Mouse (Mus musculus) forebrain, embryonic 16.5 days (tissue): ENCODE measurements around the gene H2al1m. TPM values are rescaled to one million over a fixed set of nuclear protein-coding genes. Genes with fewer than 3 reads are reported as not detected.
"Not testable (repeated sequence)": the region's sequence is repeated elsewhere in the genome, so short reads cannot be mapped to it uniquely, and the experiment has no call there.

Experiments
- ATAC-seq: fragments of 200-750 bp; cut with Nextera tagmentation; 2 replicates; pipeline ENCODE4 v1.8.0; 2017; ENCODE audit warnings: mild to moderate bottlenecking, moderate library complexity
- H3K27ac ChIP-seq: fragments of 300-500 bp; sonication (generic); 2 replicates; pipeline ENCODE4 v1.5.1; 2014; ENCODE audit warnings: low read length, control low read depth
- H3K27me3 ChIP-seq: fragments of 300-500 bp; sonication (generic); replicated peaks from 2 replicates; pipeline ENCODE4 v1.6.1; 2014; ENCODE audit warnings: low read length; ENCODE audit not compliant: control insufficient read depth, insufficient read depth
- H3K36me3 ChIP-seq: fragments of 300-500 bp; sonication (generic); 2 replicates; pipeline ENCODE4 v1.6.1; 2014; ENCODE audit not compliant: control insufficient read depth, insufficient read depth
- H3K4me1 ChIP-seq: fragments of 300-500 bp; sonication (generic); replicated peaks from 2 replicates; pipeline ENCODE4 v1.6.1; 2014; ENCODE audit warnings: low read length; ENCODE audit not compliant: control insufficient read depth, insufficient read depth
- H3K4me2 ChIP-seq: fragments of 300-500 bp; sonication (generic); 2 replicates; pipeline ENCODE4 v1.6.1; 2014; ENCODE audit warnings: mild to moderate bottlenecking, low read length, control low read depth
- H3K4me3 ChIP-seq: fragments of 300-500 bp; sonication (generic); replicated peaks from 2 replicates; pipeline ENCODE4 v1.5.1; 2014; ENCODE audit warnings: mild to moderate bottlenecking, low read length, control low read depth
- H3K9ac ChIP-seq: fragments of 300-500 bp; sonication (generic); replicated peaks from 2 replicates; pipeline ENCODE4 v1.6.1; 2014; ENCODE audit warnings: low read depth, low read length, control low read depth
- H3K9me3 ChIP-seq: fragments of 300-500 bp; sonication (generic); 2 replicates; pipeline ENCODE4 v1.6.1; 2016; ENCODE audit warnings: low read length; ENCODE audit not compliant: control insufficient read depth
- WGBS: fragments of 180-500 bp; shearing (Covaris S2); extraction: QIAGEN DNeasy Blood & Tissue Kit; methylation state at CpG from one replicate; pipeline ENCODE4 v1.1.7; 2014; 5-methylcytosine and 5-hydroxymethylcytosine counted together
- polyA plus RNA-seq: library from polyadenylated mRNA; unstranded; fragments of >200 nt; fragmentation: Nextera tagmentation; extraction: Ambion mirVana; gene quantifications from 2 replicates; pipeline ENCODE4 v1.2.1, GENCODE M21; 2015

The H2al1m gene
- polyA plus RNA-seq, 1 experiment from 2014 or later, result not detected

DNA sequence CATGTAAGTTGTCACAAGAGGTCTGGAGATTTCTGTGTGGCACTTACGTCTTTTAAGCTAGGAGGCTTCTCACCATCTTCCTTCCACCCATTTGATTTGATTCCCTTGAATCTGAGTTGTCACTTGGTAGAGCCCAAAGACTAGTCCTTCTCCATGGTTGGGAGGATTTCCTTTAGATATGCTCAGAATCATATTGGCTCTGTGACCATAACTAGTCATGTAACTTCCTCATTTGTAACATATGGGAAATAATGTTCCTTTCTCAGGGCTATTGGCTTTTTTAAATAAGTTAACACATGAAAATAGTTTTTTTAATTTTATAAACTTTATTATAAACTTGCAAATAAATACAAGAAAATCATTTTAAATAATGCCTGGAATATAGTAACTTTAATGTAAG is 24.3 kb upstream of the H2al1m start:
- Histone ChIP-seq H3K9me3 (no peaks in the 10 kb centered on the region), H3K27ac (no peak overlapping the region), H3K27me3 (no peaks in the 10 kb centered on the region), H3K4me3 (no peak overlapping the region), H3K9ac (no peak overlapping the region), H3K4me2 (no peak overlapping the region), H3K36me3 (no peaks in the 10 kb centered on the region), H3K4me1 (no peaks in the 10 kb centered on the region)
- ATAC-seq, result no peak
- WGBS, result 50% methylated on average over 1 of the region's 1 CpGs

DNA sequence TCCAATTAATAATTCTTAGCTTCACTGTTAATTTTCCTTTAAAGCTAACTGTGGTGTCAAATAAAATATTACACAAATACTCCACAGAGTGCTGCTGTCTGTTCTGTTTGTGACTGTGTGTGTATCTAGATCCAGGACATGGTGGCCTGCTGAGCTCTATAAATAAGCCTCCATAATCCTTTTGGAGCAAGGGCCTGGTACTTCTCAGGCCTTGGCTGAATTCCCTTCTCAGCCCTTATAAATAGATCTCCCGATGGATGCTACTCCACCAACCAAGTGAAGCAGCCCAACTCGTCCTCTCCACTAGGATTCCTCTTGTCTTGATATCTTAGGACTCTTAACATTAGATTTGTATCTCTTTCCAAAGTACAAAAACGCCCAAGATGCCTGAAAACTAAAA is 12.5 kb upstream of the H2al1m start:
- H3K4me2 ChIP-seq, result no peak overlapping the region
- no peak overlapping the region for H3K9ac ChIP-seq
- no peaks in the 10 kb centered on the region for H3K27me3 ChIP-seq
- H3K36me3 ChIP-seq, result no peaks in the 10 kb centered on the region
- ATAC-seq, result no peak
- H3K27ac ChIP-seq, result no peak overlapping the region
- H3K9me3 ChIP-seq, result no peaks in the 10 kb centered on the region
- H3K4me1 ChIP-seq, result 0 out of 2 replicates have a peak, but pooled peaks cover 5% of the 10 kb centered on the region
- WGBS, result 63% methylated on average over 3 of the region's 3 CpGs
- no peak overlapping the region for H3K4me3 ChIP-seq

DNA sequence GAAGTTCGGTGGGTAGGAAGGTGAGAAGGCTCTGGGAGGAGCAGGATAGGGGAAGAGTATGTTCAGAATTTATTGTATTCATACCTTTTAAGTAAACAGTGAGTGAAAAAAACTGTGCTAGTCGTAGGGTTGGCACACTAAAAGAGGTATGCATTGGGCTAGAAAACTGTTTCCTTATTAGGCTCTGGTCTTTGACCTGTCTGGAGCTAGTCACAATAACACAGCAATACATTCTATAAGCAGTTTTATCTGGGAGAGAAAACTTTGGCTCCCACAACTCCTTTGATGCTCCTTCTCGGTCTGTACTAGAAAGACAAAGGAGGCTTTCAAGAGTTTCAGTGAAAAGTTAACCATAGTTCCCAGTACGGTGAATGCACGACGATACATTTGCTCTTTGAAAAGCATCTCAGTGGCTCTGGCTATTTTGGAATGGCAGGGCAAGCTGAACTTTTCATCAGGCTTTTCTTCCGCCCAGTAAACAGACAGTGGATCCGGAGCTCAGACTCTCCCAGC is 11.6 kb upstream of the H2al1m start:
- peak overlapping the region; percentile 57 for H3K4me3 ChIP-seq
- WGBS, result 22% methylated on average over 8 of the region's 8 CpGs
- 0 out of 2 replicates have a peak, but pooled peaks cover 5% of the 10 kb centered on the region for H3K4me1 ChIP-seq
- ATAC-seq, result peak; percentile 43; the same call in 1 of the 2 replicates
- no peaks in the 10 kb centered on the region for H3K9me3 ChIP-seq
- no peaks in the 10 kb centered on the region for H3K36me3 ChIP-seq
- H3K27me3 ChIP-seq, result no peaks in the 10 kb centered on the region
- peak overlapping the region; percentile 71 for H3K9ac ChIP-seq
- H3K4me2 ChIP-seq, result peak overlapping the region; percentile 54
- no peak overlapping the region for H3K27ac ChIP-seq

DNA sequence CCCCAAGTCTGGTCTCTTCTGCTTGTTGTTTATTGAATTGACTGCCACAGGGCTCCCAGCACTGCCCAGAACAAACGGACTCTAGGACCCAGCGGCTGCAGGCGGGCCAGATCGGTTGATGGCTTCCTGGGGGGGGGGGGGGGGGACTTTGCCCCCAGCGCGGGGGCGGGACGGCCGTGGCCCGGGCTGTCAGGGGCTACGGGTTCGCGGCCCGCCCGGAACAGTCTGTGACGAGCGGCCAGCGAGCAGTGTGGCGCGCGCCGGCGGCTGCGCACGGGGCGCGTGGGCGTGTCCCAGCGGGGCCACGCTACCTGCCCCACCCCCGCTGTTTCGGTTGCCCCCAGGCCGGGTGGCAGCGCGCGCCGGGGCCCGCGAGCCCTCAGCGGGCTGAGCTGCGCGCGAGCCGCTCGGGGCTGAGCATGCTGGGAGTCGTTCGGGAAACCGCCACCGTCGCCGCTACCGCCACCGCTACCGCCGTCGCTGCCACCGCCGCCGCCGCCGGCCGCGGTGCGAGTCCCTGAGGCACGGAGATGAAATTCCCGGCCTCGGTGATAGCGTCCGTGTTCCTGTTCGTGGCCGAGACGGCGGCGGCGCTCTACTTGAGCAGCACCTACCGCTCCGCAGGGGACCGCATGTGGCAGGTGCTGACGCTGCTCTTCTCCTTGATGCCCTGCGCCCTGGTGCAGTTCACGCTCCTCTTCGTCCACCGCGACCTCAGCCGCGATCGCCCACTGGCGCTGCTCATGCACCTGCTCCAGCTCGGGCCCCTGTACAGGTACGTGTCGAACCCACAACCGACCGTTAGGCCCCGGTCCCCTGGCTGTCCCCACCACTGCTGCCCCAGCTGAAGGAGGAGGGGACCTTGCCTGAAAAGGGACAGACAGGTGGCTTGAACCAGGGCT is 10.9 kb upstream of the H2al1m start, which contains the start of gene Xk:
TSS of gene Xk (plus strand) at position 297 of the 902 bp plus-strand sequence.
- H3K27ac ChIP-seq, result no peak within 1 kb of the TSS
- peak; percentile 90 for ATAC-seq
- H3K4me1 ChIP-seq, result 0 out of 2 replicates have a peak, but pooled peaks cover 5% of the 10 kb centered on the region
- peak within 1 kb of the TSS; percentile 54 for H3K4me2 ChIP-seq
- no peaks in the 10 kb centered on the region for H3K36me3 ChIP-seq
- 11% methylated on average over 84 of the region's 94 CpGs for WGBS
- no peaks in the 10 kb centered on the region for H3K9me3 ChIP-seq
- H3K27me3 ChIP-seq, result no peaks in the 10 kb centered on the region
- H3K4me3 ChIP-seq, result peak within 1 kb of the TSS; percentile 57
- H3K9ac ChIP-seq, result peak within 1 kb of the TSS; percentile 71

DNA sequence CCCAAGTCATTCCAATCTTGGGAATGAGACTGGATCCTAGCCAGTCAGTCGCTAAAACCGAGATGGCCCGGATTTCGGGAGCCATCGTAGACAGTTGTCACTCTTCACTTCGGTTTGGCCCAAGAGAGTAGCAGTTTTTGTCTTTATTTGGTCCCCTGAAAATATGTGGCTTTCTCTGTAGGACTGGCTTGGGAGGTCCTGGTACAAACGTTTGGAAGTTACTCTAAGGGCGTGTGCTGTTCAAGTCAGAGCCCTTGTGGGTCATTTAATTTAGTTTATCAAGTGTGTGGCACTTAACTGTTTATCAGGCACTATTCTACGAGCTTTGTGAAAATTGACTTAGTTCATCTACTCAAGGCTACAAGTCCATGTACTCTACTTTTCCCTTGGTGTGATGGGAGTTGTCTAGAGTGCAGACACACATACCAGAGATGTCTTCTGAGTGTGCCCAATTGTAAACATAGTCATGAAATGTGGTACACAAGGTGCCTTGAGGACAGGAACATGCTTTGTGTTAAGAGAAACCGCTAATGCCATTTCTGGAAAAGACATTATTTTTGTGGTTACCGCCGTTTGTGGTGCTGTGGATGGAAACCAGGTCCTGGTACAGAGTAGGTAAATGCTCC is 10.1 kb upstream of the H2al1m start:
- WGBS, result 56% methylated on average over 12 of the region's 12 CpGs
- no peak for ATAC-seq
- no peaks in the 10 kb centered on the region for H3K9me3 ChIP-seq
- 0 out of 2 replicates have a peak, but pooled peaks cover 5% of the 10 kb centered on the region for H3K4me1 ChIP-seq
- H3K36me3 ChIP-seq, result no peaks in the 10 kb centered on the region
- peak overlapping the region; percentile 57 for H3K4me3 ChIP-seq
- H3K27me3 ChIP-seq, result no peaks in the 10 kb centered on the region
- H3K9ac ChIP-seq, result peak overlapping the region; percentile 71
- H3K27ac ChIP-seq, result no peak overlapping the region
- H3K4me2 ChIP-seq, result peak overlapping the region; percentile 54

DNA sequence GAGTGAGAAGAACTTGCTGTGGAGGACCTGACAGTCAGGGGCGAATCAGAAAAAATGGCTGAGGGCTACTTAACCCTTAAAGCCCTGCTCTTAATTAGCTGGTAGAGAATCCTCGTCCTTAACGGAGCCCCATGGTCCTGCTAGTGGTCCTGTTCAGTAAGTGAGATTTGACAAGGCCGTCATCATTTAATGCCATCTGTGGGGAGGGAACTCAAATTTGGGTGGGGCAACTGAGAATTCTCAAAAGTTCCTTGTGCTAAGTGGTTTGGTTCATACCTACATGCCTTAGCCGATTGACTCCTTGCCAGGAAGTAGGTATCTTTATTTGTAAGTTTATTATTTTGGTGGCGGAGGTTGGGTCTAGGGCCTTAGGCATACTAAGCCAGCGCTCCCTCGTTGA is 9.2 kb upstream of the H2al1m start:
- WGBS, result 74% methylated on average over 8 of the region's 8 CpGs
- H3K9ac ChIP-seq, result no peak overlapping the region
- H3K36me3 ChIP-seq, result no peaks in the 10 kb centered on the region
- H3K4me1 ChIP-seq, result 0 out of 2 replicates have a peak, but pooled peaks cover 5% of the 10 kb centered on the region
- no peak overlapping the region for H3K4me2 ChIP-seq
- no peak overlapping the region for H3K4me3 ChIP-seq
- H3K27ac ChIP-seq, result no peak overlapping the region
- no peaks in the 10 kb centered on the region for H3K9me3 ChIP-seq
- ATAC-seq, result no peak
- H3K27me3 ChIP-seq, result no peaks in the 10 kb centered on the region

DNA sequence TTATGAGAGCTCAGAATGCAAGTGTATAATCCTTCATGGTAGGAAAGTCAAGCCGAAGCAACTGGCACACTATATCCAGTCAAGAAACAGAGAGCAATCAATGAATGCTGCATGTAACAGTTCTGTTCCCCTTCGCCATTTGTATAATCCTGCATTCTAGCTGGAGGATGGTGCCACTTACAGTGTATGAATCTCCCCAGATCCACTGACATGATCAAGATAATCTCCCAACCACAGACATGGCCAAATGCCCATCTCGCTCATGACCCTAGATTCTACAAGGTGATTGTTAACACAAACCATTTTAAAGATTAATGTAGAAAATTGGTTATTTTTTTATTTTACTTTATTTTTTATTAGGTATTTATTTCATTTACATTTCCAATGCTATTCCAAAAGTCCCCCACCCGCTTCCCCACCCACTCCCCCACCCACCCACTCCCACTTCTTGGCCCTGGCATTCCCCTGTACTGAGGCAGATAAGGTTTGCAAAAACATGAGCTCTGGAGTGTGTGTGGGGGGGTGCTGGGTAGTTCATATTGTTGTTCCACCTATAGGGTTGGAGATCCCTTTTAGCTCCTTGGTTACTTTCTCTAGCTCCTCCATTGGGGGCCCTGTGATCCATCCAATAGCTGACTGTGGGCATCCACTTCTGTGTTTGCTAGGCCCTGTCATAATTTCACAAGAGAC is 9.7 kb downstream of the H2al1m start:
- H3K9ac ChIP-seq, H3K4me3 ChIP-seq, H3K36me3 ChIP-seq, H3K4me2 ChIP-seq, H3K4me1 ChIP-seq, ATAC-seq, H3K27ac ChIP-seq, H3K9me3 ChIP-seq, H3K27me3 ChIP-seq: not testable (repeated sequence)
- WGBS, result 86% methylated on average over 3 of the region's 4 CpGs

DNA sequence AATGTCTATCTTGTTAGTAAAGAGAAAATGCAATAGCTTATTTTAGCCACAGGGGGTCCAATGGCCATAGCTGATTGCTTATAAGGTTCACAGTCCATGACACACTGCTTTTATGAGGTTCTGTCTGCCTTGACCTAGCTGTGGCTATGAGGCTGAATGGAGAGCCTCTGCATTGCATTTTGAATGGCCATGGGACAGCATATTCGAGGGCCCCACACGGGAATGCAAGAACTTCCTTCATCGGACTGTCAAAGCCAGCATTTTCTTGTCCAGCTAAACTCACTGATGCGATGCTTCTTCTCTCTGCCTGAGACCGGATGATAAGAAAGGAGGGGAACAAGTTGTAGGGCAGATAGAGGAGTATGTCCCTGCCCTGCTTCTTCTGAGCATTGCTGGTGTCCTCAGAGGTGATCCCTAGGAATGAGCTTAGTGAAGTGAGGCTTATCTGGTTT is 14.9 kb downstream of the H2al1m start:
- Histone ChIP-seq H3K9ac (no peak overlapping the region), H3K9me3 (no peaks in the 10 kb centered on the region), H3K27me3 (no peaks in the 10 kb centered on the region), H3K4me1 (no peaks in the 10 kb centered on the region), H3K27ac (no peak overlapping the region), H3K4me2 (no peak overlapping the region), H3K4me3 (no peak overlapping the region), H3K36me3 (no peaks in the 10 kb centered on the region)
- no peak for ATAC-seq
- 92% methylated on average over 5 of the region's 5 CpGs for WGBS

DNA sequence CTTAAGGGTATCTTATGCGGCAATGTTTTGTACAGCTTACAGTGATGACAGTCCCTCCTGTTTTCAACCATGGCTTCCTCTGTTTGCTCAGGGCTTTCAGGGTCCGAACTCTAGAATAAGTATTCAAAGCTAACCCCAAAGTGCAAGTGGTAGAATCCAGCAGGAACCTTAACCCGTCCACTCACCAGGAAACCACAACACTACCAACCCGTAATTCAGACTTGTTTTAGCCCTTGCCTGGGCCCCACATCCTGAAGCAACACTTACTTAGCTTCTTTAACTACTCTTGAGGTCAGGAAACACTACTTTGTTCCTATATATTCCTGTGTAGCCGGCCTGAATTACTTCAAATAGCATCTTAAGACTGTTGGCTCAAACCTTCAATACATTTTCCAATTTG is 19.2 kb downstream of the H2al1m start:
- Histone ChIP-seq H3K4me2 (no peak overlapping the region), H3K9ac (no peak overlapping the region), H3K4me3 (no peak overlapping the region), H3K9me3 (no peaks in the 10 kb centered on the region), H3K36me3 (no peaks in the 10 kb centered on the region), H3K4me1 (no peaks in the 10 kb centered on the region), H3K27ac (no peak overlapping the region), H3K27me3 (no peaks in the 10 kb centered on the region)
- WGBS, result 90% methylated on average over 5 of the region's 5 CpGs
- no peak for ATAC-seq
